Mouse (Mus musculus): ENCODE data around the gene Stk39. TPM values are rescaled to one million over a fixed set of nuclear protein-coding genes. Genes with fewer than 3 reads are reported as not detected.

The Stk39 gene
- total RNA-seq, 2 experiments from 2014 or later = 88.1 to 97.1 TPM

DNA sequence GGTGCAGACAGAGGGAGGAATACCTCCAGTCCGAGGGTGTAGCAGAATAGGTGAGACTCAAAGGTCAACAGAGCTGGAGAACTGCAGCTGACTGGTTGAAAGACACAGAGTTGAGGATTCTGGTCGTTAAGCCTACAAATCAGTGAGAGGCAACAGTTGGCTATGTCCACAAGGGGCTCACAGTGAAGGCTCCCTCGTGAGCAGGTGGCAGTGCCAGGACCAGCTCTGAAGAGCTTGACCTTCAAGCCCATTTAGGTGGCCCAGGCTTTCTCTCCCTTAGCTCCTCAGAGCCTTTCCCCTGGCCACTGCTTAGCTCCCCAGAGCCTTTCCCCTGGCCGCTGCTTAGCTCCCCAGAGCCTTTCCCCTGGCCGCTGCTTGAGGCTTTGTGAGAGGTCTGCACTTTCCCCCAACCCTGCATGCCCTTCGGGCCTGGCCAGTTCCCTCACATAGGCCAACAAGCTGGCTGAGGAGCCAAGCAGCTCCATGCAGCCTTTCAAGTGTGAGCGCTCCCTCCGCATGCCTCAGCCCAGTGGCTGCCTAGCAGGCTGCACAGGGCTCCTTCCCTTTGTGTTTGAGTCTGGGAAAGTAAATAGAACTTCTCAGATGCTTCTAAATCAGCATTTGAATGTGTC is 125.3 kb downstream of the Stk39 start:
- no peak for DNase-seq

DNA sequence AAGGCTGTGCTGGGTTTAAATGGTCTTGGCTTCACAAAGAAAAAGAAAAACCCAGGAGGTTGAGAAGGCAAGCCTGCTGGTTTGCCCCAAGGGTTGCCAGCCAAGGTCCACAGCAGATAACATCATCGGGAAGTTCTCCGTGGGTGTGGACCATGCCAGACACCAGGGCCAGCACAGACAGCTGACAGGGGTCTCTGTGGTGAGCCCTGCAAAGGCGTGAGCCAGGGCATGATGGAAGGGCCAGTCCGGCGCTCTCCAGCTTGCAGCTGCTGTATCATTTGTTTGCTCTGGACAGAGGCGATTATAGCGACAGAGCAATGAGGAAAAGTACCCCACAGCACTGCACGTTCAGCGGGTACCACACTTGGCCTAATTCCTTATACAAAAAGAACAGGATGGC is 126.8 kb downstream of the Stk39 start:
- DNase-seq = no peak

DNA sequence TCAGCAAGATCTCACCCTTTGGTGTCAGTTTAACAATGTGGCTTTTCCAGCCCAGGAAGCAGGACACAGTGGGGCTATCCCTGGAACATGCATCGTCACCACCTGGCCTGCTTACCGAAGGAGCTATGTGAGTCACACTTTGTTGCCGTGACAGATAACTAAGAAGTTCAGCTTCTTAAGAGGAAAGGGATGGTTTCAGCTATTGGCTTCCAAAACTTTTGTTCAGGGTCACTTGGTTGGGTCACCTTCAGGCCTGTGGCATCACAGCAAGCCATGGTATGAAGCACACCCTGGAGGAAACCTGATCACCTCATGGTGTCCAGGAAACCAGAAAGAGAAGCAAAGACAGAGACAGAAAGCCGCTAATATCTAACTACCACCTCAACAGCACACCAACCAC is 128.3 kb downstream of the Stk39 start:
- no peak for DNase-seq

DNA sequence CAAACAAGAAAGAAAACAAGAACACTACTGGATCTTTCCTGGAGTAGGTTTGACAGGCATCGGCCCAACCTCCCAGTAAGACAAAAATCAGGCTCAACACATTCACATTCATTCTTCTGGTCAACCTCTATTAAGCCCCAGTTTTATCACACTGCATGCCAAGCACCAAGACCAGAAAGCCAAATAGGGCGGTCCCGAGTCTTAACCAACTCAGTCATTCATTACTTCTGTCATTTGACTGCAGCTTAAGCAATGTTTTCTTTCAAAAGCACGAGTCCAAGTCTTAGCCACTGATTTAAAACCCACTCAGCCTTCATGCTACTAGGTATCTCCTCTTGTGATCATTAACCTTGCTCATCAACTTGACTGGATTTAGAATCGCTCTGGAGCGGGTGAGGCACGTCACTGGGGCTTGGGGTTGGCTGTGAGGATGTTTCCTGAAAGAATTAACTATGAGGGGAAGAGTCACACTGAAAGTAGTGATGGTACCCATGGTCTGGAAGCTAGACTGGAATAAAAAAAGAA is 129.9 kb downstream of the Stk39 start:
- DNase-seq = no peak

DNA sequence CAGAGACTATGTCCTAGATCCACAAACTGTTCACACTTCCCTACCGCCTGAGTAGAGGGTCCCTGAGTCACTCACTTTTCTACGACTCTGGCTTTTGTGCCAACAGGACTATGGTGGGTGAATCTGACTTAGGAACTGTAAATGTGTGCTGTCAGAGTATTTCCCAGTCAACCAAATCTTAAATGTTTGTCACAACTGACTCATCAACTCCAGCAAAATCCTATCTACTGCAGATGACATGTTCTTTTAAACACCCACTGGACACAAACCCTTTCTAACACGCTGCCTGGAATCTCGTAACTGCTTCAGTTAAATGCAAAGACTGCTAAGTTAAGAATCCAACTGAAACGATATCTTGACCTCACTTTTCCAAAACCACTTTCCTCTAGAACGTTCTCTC is 135.2 kb downstream of the Stk39 start:
- no peak for DNase-seq

DNA sequence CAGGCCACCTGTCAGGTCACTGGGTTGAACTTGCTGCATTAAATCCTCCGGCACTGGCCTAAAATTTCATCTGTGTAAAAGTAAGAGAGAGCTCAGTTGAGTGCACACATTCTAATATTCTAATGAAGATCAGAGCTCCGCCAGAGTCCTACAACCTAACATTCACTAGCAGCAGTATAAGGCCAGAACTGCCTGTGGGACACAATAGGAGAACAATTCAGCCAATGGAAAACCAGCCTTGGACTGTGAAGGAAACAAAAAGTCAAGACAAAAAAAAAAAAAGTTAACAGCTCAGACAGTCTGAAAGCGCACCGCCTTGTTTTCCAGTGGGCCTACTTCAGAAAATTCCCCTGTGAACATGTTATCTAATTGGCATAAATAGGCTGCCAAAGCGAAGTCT is 137.1 kb downstream of the Stk39 start:
- DNase-seq = no peak

DNA sequence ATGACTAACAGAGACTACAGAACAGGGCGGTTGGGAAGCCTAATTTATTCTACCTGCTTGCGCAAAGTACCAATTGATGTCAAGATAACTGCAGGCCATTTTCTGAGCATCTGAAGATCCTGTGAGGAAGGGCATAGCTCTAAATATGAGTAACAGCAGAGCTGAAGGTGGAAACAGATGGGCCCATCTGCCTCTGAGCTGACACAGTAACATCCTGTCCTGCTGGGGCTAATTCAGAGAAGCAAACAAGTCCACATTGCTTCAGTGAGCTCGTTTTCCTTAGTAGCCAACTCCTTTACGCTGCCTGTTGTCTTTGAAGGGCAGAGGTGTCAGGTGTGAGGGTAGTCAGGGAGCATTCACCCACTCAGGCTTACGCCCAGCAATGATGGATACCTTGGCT is 146.8 kb downstream of the Stk39 start:
- no peak for DNase-seq

DNA sequence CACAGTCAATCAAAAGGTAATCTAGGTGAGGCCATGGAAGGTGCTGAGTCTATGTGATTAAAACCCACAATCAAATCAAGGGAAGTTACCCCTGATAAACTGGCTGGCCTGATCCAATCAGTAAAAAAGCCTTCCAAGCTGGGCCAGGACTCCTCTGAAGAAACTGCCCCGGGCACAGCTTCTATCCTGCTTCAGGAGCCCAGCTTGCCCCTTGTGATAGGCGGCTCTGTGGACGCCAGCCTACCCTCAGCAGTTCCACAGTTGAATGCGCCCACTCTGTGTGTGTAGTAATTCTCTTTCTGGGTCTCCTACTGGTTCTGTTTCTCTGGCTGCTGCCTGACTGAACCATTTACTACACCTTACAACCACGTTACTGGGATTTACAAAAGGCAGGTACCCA is 150.8 kb downstream of the Stk39 start:
- DNase-seq = no peak

DNA sequence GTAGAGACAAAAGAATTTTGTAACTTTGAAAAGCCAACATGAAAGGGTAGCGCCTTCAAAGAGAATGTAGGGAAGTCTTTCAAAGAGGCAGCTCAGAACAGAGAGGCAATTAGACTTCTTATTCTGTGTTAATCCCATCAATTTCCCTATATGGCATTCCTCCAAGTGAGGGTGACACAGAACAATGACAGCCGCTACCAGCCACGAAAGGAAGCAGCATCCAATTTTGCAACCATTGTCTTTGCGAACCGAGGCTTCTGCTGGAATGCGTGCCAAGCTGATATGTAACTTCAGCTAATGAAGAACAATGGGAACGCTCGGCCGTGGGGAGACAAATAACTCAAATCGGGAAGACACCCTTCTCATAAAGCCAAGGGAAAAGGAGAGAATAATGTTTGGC is 151.4 kb downstream of the Stk39 start:
- peak; percentile 7 to 14 for DNase-seq

DNA sequence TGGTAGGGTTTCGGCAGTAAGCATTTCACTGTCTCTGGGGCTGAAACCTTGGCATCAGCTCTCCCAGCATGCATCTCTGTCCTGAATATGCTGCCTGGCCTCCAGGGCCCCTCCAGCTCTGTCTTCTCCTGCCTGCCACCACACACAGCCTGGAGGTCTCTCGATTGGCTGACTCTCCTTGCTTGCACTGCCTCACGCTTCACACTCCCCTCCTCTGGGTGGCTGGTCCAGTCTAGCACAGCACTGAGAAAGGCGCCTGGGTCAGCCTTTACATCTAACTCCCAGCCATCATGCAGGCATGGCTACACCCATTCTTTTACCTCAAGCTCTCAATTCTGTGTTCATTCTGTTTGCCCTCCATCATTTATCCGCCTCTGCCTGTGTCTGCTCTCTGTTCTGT is 153.6 kb downstream of the Stk39 start:
- no peak for DNase-seq

DNA sequence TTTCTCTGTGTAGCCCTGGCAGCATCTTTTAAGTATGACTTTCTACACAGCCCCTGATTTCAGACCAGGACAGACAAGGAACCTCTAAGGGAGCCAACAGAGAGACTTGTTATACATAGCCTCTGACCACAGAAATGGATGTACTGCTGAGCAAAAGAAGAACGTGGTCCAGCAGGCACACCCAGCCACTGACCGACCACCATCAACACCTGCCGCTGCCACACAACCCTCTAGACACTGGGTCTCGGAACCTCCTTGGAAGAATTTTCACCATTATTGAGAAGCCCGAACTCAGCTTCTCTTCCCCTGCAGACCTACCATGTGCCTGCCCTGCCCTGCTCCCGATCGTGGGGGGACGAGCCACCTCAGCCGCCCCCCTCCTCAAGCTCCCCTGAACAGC is 154.2 kb downstream of the Stk39 start:
- DNase-seq = no peak

DNA sequence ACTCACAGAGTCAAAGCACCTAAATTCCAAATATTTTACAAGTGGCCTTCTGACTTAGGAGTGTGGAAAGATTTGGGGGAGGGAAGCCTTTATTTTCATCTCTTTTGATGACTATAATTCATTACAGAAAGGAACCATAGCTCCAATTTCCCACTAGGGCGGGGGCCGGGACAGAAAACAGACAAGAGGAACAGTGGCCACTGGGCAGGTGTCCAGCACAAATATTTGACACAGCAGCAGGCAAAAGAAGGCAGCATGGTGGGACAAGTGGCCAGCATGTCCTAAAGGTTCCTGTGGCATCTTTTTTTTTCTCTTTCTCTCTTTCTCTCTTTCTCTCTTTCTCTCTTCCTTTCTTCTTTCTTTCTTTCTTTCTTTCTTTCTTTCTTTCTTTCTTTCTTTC is 154.6 kb downstream of the Stk39 start:
- DNase-seq = peak; percentile 60 to 69

DNA sequence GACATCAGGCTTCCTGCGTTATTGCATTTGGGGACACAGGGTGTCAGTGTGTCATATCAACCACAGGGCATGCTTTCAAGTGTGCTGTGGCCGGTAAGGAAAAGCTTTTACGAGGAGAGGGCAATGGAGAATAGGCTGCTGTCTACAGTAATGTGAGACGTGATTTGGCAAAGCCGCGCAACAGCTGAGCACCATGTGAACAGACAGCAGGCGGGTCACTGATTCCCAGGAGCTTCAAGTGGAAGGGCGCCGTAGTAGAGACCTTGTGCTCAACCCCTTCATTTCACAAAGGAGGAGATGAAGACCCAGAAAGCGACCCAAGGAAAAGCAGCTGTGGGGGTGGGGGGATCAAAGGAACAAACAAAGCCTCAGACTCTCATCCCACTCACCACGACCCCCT is 156.8 kb downstream of the Stk39 start:
- peak; percentile 22 to 23 for DNase-seq

DNA sequence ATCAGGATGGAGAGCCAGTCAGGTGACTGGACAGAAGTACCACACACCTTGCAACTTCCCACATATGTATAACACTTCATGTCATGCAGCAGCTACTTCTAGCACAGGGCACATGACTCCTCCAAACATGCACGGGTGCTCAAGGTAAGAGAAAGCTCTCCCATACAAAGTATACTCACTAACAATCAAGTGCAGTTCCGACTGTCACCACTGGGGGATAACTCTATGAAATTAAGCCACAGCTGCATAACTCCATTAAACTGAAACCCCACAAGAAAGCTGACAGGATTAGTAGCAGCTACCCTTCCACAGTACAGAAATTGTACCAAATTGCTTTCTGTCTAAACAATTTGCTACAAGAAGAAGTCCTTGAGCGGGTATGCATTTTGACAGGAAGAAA is 161.9 kb downstream of the Stk39 start:
- peak in 1 of 2 experiments; percentile 30 for DNase-seq

DNA sequence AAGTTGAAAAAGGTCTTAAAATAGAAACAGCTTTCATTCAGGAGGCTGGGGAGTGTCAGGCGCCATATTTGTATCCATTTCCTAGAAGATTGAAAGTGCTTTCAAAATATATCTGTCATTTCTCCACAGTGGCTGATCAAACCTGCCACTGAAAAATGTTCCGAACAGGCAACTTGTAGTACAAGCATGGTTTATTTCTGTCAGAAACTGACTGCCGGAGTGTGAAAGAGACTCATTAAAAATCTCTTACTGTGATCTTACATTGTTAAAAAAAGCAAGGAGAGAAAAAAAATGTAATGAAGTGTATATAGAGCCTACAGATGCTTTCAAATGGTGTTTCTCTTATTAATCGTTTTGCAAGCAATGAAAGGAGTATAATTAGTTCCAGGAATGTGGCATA is 165.5 kb downstream of the Stk39 start:
- no peak for DNase-seq

DNA sequence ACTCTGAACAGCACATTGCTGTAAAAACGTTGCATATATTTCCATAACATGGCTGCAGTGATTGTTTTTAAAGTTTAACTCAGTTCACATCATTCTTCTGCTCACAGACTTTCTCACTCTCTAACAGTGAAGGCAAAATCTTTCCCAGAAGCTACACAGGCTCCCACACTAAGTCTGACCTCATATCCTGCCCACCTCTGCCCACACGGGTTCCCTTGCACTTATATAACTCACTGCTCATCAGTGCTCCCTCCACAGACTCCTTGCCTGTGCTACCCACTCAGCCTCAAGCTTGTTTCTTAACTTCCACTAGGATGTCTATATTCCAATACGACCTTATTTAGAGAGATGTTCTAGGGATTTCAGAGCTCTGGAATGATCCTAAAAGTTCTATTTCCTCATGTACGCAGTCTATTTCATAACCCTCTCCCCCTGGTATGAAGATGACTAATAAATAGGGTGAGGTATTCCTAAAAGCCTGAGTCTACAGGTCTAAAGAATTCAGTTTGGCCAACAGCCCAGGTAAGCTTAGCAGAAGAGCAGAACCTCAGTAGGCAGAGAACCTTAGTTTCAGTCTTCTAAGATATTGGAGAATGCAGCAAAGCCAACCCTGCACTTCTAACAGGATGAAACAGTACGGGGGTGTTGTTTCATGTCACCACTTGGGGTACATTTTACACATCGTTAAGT is 167.2 kb downstream of the Stk39 start:
- no peak for DNase-seq

DNA sequence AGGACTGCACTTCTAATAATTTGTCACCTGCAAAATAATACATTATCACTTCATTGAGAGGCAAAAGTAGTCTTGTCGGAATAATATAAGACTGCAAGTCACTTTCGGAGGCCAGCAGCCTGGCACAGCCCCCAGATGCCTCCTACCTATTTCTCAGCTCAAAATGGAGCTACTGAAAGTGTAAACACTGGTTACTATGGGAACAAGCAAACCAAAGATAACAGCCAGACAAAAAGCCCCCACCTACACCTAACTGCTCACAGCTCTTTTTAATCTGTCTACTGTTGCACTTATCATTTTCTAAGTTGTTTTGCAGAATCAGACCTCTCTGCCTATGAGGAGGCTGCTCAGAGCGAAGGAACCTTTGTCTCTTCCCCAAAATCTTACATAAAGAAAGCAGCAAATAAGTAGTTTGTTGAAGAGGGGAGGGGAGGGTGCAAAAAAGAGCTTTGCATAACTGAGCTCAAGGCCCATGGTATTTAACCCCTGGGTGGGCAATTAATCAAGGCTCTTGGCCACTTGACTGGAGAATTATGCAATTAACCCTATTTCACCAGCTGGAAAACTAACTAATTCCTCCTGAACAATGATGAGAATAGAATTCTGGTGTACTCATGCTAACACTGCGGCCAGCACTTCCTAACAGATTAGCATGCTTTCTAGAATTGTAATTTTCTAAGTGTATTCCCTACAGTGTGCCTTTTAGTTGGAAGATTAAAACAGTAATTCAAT is 170.1 kb downstream of the Stk39 start:
- no peak for DNase-seq

DNA sequence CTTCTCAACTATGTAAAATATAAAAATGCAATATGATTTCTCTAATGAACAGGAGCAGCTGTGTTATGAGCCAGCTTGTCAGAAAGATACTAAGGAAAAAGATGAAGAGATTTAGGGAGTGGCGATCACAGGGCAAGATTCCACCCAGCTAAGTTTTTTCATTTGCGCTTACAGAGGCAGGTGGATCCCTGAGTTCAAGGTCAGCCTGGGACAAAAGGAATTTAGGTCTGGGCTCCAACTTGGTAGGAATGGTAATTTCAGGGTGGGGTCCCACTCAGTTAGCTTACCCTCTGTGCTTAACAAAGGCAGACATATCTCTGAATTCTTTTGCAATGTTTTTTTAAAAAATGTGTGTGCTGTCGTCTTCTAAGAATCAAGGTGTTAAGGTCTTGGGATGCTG is 173.7 kb downstream of the Stk39 start:
- DNase-seq = no peak

DNA sequence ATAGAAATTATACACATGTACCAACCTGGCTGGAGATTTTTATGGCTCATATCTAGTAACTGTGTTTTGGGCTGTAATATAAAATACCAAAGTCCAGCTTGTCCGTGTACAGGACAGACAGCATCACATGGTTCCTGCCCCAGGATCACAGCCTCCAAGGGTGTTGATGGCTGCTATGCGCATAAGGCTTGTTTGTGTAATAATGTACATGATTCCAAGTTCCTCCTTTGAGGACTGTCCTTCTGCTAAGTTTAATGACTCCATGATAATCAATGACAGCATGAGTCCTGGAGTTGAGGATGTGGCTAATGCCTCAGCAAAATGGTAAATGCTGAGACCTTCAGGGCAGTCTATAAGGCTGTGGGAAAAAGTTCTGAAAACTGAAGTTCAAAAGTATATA is 174.1 kb downstream of the Stk39 start:
- no peak for DNase-seq

DNA sequence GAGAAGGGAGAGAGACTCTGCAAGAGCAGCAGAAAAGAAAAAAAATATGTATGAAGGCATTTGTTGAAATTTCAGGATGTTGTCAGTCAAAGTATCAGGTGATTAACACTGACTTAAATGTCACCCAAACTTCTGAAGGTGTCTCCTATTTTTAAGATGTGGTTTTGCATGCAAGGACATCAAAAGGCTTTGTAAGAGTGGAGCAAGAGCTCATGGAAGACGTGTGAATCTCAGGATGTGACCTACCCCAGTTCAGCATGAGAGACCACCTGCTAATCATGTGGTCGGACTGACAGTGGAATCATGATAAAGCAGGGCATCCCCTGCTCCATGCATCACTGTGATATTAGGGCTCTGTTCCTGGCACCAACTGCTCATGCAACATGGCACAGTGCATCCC is 175.3 kb downstream of the Stk39 start:
- DNase-seq = no peak

DNA sequence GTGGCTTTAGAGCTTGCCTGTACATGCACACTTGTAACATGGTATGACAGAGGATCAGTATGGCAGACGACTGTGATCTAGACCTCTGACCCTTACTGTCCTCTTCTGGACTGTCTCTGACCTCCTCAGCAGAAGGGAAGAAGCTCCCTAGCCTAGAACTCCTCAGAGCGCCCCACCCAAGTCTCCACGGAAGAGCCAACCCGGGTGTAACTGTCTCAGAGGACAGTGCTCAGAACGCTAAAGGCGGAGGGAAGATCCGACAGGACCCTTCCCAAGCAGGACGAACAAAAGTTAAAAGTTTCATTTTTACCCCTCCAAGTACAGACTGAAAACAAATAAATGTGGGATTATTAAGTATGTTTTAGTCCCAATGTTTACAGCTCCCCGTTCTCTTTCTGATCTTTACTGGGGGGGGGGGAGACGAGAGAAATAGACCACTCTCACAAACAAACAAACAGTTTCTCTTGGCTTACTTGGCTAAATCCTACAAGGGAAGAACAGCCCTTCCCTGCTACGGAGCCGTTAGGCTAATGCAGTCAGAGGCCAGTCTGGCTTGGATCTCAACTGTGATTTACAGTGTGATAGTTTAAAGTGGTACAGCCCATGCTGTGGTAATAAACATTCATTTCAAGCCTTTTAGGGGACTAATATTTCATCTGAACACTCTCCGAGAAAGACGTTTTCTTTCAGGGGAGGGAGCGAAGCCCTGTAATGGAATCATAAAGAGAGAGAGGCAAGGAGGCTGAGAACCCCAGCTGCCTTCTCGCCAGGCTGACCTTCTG is 179.3 kb downstream of the Stk39 start:
- DNase-seq = no peak

DNA sequence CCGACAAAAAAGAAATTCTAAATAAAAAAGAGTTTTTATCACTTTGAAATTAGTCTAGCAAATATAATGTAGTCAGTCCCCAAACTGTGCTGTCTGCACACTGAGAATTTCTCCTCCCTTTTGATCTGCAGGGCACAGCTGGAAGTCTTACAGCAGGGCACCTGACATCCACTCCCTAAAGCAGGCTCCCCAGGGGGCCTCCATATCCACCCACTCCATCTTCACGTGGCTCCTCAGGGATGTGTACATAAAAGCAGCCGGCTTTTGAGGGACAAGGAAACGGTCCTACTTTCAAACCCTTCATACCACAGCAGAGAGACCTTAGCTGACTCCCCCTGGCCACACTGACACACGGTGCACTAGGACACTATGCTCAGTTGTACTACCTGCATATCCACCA is 180.2 kb downstream of the Stk39 start:
- no peak for DNase-seq

DNA sequence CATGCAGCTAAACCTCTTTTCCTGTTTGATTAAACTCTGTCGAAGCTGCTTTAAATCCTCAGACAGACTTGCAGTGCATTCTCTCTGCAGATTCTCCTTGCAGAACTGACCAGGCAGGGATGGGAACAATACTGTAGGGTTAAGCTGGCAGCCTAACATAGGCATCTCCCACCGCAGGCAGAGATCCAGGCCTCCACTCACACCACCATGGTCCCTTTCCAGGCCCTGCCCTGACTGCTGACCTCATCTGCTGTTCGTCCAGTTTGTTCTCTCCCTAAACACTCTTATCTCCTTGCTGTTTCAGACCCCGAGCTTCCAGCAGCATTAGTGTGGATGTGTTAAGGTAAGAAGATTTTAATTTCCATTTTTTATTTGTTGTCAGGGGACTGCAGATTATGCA is 182.1 kb downstream of the Stk39 start:
- DNase-seq = peak in 1 of 2 experiments; percentile 7

All from heart, adult 18-20 months (tissue).